Mouse (Mus musculus) G1E-ER4 (cell line): Measurements from ENCODE around the gene Mrps6. TPM values are rescaled to one million over a fixed set of nuclear protein-coding genes. Genes with fewer than 3 reads are reported as not detected.

Source experiments
- GATA1 ChIP-seq: IDR thresholded peaks from one replicate; pipeline ENCODE4 v1.8.0; 2012; ENCODE audit warnings: low read length, inconsistent platforms
- polyA plus RNA-seq: library from polyadenylated mRNA; stranded (reverse); fragments of >175 nt; gene quantifications from 2 replicates; pipeline ENCODE4 v1.2.3, GENCODE M21; 2012

Gene Mrps6
- 24.0 and 26.1 TPM in 2 replicates for polyA plus RNA-seq

- TF ChIP-seq GATA1, result no peak
Measured at GRCm38 (mm10) chr16:92057852-92058643, at the start of gene Mrps6, which contains the start of the genes Gm49711 and Slc5a3. Gene Mrps6, plus strand, starts transcription at chr16:92058270. Gene Gm49711, plus strand, starts transcription at chr16:92058316. Gene Slc5a3, plus strand, starts transcription at chr16:92058322.

DNA sequence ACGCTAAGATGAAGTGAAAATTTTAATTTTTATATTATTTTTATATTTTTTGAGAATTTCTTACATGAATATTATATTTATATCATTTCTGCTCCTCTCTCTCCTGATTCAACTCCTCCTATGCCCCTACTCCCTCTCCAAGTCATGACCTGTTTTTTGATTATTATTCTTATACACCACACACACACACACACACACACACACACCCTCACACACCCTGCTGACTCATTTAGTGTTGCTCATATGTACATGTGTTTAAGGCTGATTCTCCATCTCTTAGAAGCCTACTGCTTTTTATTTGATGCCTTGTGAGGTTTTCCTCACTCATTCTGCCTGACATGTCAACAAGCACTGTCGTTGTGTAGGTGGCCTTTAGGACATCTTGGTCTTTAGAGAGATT lies 48.5 kb upstream of the Mrps6 start:
- TF ChIP-seq GATA1, result no peak

DNA sequence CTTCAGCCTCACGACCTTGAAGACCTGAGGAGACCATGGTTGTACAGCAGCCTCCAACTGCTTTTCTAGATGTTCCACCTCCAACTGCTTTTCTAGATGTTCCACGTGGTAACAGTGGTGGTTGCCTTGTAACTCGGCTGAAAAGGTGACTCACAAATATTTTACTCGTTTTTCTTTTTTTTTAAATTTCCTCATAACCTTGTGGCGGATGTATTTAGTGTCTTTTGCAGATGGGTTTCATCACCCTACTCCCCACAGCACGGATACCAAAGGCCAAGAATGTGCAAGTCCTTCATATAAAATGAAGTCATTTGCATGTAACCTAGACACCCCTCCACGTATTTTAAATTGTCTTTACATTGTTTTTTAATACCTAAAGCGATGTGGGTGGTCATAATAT lies 41.3 kb upstream of the Mrps6 start:
- no peak for TF ChIP-seq GATA1

GRCm38 (mm10) chr16:92019141-92020118 lies 38.6 kb upstream of the Mrps6 start:
- no peak for TF ChIP-seq GATA1

DNA sequence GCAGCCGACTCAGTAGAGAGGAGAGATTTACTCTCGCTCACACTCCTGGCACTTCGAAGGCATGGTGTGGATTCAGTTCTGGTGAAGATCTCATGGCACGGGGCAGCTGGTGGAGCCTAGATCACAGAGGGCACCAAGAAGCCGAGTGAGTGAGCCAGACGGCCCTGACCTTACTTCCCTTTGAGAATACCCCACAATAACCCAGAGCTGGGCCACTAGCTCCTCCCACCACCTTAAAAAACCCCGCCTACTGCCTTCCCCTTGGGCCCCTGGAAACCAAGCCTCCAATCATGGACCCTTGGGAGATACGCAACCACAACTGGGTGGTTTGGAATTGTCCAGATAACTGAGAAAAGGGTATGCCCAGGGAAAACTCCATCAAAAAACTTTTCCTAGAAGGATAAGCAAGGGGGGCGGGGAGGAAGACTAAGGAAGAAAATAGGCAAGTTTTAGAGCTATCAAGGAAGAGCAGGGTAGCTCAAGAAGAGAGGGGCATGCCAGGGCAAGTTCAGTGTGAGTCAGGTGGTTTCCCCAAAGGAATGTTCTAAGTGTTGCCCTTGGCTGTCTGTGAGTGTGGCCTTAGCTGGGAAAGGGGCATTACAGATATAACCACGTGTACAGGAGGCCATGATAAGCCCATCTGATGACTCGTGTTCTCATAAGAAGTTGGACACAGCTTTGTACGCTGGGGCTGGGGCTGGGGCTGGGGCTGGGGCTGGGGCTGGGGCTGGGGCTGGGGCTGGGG lies 36.2 kb upstream of the Mrps6 start:
- TF ChIP-seq GATA1, result no peak

- no peak for TF ChIP-seq GATA1
Measured at GRCm38 (mm10) chr16:92022494-92023283, 35.4 kb upstream of the Mrps6 start.

GRCm38 (mm10) chr16:92033286-92033685 lies 24.8 kb upstream of the Mrps6 start:
- no peak for TF ChIP-seq GATA1

- TF ChIP-seq GATA1, result no peak
Measured at GRCm38 (mm10) chr16:92034676-92035075, 23.4 kb upstream of the Mrps6 start.

DNA sequence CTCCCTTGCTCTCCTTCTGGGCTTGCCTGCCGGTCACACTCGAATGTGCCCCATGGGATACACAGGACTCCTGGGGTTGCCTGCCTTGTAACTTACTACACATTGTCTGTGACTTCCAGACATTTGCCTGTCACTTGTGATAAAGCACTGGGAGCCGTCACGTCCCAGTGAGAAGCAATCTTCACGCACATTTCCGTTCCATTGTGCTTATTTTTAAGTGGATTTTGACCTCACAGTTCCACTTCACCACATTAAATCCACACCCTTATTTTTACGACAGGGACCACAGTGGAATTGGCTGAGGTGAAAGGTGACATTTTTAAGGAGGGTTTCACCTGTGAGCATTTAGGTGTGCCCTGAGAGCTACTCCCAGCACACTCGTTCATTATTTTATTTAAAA lies 21.4 kb upstream of the Mrps6 start:
- TF ChIP-seq GATA1, result no peak

DNA sequence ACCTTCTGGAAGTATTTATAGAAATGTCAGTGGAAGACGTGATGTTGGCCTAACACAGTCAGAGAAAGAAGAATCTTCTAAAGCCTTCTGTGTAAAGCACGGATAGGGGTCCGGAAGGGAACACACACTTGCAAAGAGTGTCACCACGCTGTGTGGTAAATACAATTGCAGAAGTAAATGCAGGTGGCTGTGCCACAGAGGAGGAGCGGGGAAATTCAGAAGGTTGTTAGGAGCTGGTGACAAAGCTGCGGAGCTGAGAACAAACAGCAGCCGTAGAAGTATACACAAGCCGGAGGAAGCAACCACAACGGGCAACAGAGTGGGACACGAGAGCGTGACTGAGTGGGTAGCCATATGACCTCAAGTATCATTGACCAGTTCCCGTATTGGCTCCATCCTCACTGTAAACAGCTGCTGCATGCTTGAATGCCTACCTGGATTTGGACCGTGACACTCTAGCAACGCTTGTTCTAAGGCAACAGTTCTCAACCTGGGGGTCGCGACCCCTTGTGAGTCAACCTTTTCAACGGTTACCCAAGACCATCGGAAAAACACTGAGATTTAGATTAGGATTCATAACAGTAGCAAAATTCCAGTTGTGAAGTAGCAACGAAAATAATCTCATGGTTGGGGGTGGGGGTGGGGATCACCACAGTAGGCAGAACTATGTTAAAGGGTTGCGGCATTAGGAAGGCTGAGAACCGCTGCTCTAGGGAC lies 20.0 kb upstream of the Mrps6 start:
- TF ChIP-seq GATA1, result no peak

DNA sequence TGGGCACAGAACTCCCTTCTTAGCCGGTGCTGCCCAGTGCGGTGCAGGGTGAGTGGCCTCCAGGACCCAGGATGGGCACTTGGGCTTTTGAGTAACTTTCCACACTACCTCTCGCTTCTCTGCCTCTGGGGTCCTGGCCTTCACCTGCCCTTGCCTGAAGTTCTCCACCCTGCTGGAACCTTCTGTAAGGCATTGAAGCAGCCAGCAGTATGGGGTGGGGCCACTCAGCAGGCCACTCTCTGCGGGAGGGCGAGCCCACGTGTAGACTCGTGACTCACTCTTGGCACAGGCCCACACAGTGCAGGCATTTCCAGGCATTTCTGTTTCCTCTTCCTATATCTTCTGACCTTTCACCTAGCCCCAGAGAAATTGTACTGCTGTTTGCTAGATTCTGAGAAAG lies 18.6 kb upstream of the Mrps6 start:
- TF ChIP-seq GATA1, result no peak

DNA sequence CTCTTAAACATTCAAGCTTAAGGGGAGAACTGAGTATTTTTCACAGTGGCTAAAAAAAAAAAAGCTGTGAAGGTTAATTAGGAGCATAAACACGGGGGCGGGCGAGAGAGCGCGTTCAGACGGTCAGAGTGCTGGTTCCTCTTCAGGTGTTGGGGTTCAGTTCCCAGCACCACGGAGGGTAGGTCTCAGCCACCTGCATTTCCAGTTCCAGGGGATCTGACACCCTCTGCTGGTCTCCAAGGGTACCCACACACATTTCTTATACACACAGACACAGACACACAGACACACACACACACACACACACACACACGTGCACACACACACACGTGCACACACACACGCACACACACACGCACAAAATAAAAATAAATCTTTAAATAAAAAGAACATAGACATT lies 18.1 kb upstream of the Mrps6 start:
- no peak for TF ChIP-seq GATA1

GRCm38 (mm10) chr16:92051777-92052310 lies 6.2 kb upstream of the Mrps6 start:
- TF ChIP-seq GATA1, result no peak

- TF ChIP-seq GATA1, result no peak
Measured at GRCm38 (mm10) chr16:92052569-92052968, 5.5 kb upstream of the Mrps6 start.

DNA sequence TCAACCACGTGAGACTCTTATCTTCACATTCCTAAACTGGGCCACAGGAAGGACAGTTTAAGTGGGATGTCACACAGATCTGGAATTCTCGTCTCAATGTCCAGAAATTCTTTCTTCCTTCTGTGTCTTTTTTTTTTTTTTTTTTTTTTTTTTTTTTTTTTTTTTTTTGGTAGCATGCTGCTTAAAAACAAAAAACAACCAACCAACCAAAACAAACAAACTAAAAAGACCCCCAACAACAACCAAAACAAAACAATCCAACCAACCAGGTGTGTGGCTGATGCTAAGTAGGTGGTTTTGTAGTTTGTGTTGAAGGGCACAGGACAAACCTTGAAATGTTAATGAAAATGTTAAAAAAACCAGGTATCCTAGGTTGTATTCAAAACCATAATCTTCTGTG lies 1.4 kb upstream of the Mrps6 start:
- no peak for TF ChIP-seq GATA1
